Mouse (Mus musculus): ENCODE results near the gene Gm39566. TPM values are rescaled to one million over a fixed set of nuclear protein-coding genes. Genes with fewer than 3 reads are reported as not detected.

The Gm39566 gene
- total and polyA plus RNA-seq, 3 experiments, result 0.04 TPM; not detected in 2

DNA sequence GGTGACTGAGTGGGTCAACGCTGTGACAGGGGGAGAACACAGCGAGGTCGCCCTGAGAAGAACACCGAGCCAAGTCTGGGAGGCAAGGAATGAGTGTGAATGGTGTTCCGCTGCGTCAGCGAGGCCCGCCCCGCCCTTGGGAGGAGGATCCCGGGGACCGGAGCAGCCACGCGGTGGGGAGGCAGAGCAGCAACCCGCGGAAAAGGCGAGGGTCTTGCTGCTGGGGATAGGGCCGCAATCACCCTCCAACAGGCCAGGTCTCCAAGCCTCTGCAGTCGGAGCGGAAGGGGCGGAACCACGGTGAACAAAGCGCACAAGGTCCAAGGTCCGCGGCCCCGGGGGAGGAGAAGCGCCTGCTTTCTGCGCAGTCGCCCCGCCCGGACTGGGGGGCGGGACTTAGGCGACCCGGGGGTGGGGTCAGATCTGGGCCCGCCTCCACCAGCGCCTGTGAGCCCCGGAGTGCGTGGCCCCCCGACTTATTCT is 31.1 kb upstream of the Gm39566 start, which contains the start of gene Plscr3 (continued):
- TF ChIP-seq HCFC1 (IDR thresholded peaks at IDR 0.05; ENCODE audit: low read depth, low read length), result peak; percentile 73
- no peak for TF ChIP-seq ELF1 (IDR thresholded peaks at IDR 0.05; ENCODE audit: low read depth, low read length)

DNA sequence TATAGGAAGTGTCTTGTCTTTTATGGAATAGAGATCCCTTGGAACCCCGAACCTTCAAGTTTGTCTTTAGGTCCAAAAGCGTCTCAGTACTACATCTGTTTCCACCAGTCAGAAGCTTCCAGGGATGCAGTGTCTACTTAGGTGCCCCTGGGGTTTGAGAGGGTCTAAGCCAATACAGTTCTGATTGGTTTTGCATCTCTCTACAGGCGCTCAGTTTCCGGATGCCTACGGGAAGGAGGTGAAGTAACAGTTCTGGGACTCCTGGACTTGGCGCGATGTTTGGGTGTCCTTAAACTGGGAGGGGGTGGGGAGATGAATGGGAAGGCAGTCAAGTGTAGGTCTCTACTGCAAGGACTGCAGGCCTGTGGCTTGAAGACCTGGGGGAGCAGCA is 23.6 kb upstream of the Gm39566 start:
- peak overlapping the region; percentile 86 for H3K9ac ChIP-seq (ENCODE audit: control insufficient read depth, low read depth, low read length, poor library complexity, severe bottlenecking)
- no peaks in the 10 kb centered on the region for H3K9me3 ChIP-seq (replicated peaks; ENCODE audit: insufficient read depth, low read length)
- peaks cover 6 to 19% of the 10 kb centered on the region in 2 experiments for H3K4me1 ChIP-seq (ENCODE audit: control insufficient read depth in 1 of 2, insufficient read depth in 2 of 2, low read length in 2 of 2)
- DNase-seq (ENCODE audit: low read depth, low spot score), result peak; percentile 80
- TF ChIP-seq E2F4 (IDR thresholded peaks at IDR 0.05; ENCODE audit: borderline replicate concordance, low read depth, low read length), result no peak
- TF ChIP-seq EP300 (IDR thresholded peaks at IDR 0.05; ENCODE audit: low read depth in 1 of 2, low read length in 2 of 2), result peak; percentile 2 to 43; a peak in 2 of 4 replicates
- 0 out of 2 replicates have a peak, but pooled peaks have one; percentile 7 for TF ChIP-seq MAZ (IDR thresholded peaks at IDR 0.05; ENCODE audit: low read depth, low read length)
- no peak for TF ChIP-seq ELF1 (IDR thresholded peaks at IDR 0.05; ENCODE audit: low read depth, low read length)
- TF ChIP-seq CHD2 (IDR thresholded peaks at IDR 0.05; ENCODE audit: low read length), result no peak
- TF ChIP-seq CHD1 (IDR thresholded peaks at IDR 0.05; ENCODE audit: low read depth, low read length), result no peak
- H3K27ac ChIP-seq (ENCODE audit: control insufficient read depth, low read depth, low read length), result peak overlapping the region; percentile 40
- H3K36me3 ChIP-seq (ENCODE audit: control insufficient read depth in 1 of 2, insufficient read depth in 2 of 2, low read length in 2 of 2), result peaks cover 0 to 10% of the 10 kb centered on the region in 2 experiments; a peak in 2 of 4 replicates
- H3K4me3 ChIP-seq (ENCODE audit: control insufficient read depth in 1 of 2, insufficient read depth in 1 of 2, low read depth in 2 of 2, low read length in 2 of 2), result peak overlapping the region; percentile 84 to 91
- H3K27me3 ChIP-seq (ENCODE audit: control insufficient read depth in 1 of 2, insufficient read depth in 2 of 2, low read length in 2 of 2), result no peaks in the 10 kb centered on the region; a peak in 1 of 4 replicates
- peaks cover 1% of the 10 kb centered on the region; the same call in 1 of the 2 replicates for H3K79me2 ChIP-seq (ENCODE audit: control insufficient read depth, insufficient read depth, low read length, poor library complexity)

DNA sequence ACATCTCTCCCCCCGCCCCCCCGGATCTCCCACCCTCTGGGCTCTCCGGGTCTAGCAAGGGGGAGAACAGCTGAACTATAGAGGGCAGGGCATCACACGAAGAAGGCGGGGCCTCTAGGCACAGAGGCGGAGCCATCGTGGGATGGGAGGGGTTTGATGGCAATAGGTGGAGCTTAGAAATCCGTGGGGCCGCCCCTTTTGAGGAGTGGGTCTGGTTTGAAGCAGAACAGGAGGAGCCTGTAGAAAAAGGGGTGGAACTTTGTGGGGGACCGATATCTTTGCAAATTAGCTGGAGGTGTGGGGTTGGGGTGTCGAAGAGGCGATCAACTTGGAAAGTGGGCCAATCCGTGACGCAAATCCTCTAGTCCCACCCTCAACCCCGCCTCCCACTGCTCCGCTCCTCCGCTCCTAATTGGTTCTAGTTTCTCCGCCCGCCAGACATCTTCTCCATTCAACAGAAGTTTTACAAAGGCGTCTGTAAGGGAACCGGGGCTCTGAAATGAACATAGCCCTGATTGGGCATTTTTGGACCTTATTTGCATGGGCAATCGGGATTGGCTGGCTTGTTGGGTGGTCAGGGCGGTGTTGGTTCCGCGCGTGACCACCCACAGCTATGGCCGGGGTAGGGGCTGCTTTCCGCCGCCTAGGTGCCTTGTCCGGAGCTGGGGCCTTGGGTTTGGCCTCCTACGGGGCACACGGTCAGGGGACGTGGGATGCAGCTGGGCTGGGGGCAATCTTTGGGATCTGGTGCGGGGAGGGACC is 23.0 kb upstream of the Gm39566 start, which contains the start of gene Tmem256:
Gene Tmem256, plus strand, starts transcription at position 563 of the 762 bp plus-strand sequence.
- Histone ChIP-seq H3K27me3 (ENCODE audit: control insufficient read depth in 1 of 2, insufficient read depth in 2 of 2, low read length in 2 of 2) (no peaks in the 10 kb centered on the region; a peak in 1 of 4 replicates), H3K27ac (ENCODE audit: control insufficient read depth, low read depth, low read length) (peak within 1 kb of the TSS; percentile 40), H3K9ac (ENCODE audit: control insufficient read depth, low read depth, low read length, poor library complexity, severe bottlenecking) (peak within 1 kb of the TSS; percentile 86), H3K4me3 (ENCODE audit: control insufficient read depth in 1 of 2, insufficient read depth in 1 of 2, low read depth in 2 of 2, low read length in 2 of 2) (peak within 1 kb of the TSS; percentile 84 to 97), H3K4me1 (ENCODE audit: control insufficient read depth in 1 of 2, insufficient read depth in 2 of 2, low read length in 2 of 2) (peaks cover 10 to 23% of the 10 kb centered on the region in 2 experiments), H3K9me3 (replicated peaks; ENCODE audit: insufficient read depth, low read length) (no peaks in the 10 kb centered on the region), H3K36me3 (ENCODE audit: control insufficient read depth in 1 of 2, insufficient read depth in 2 of 2, low read length in 2 of 2) (peaks cover 0 to 12% of the 10 kb centered on the region in 2 experiments; a peak in 2 of 4 replicates), H3K79me2 (ENCODE audit: control insufficient read depth, insufficient read depth, low read length, poor library complexity) (peaks cover 1% of the 10 kb centered on the region; the same call in 1 of the 2 replicates)
- peak; percentile 100 for DNase-seq (ENCODE audit: low read depth, low spot score)
- TF ChIP-seq ELF1 (IDR thresholded peaks at IDR 0.05; ENCODE audit: low read depth, low read length) (peak; percentile 57; the same call in 1 of the 2 replicates), USF1 (IDR thresholded peaks at IDR 0.05; ENCODE audit: low read depth, low read length) (peak; percentile 78), USF2 (IDR thresholded peaks at IDR 0.05; ENCODE audit: borderline replicate concordance in 1 of 2, insufficient read depth in 1 of 2, low read depth in 1 of 2, low read length in 2 of 2) (no peak), BHLHE40 (IDR thresholded peaks at IDR 0.05; ENCODE audit: borderline replicate concordance, low read depth, low read length) (peak; percentile 76; the same call in 1 of the 2 replicates), KAT2A (conservative IDR thresholded peaks at IDR 0.05; ENCODE audit: low read depth, low read length) (no peak; the same call in 1 of the 2 replicates), GABPA (IDR thresholded peaks at IDR 0.05; ENCODE audit: low read depth, low read length) (peak; percentile 90; the same call in 1 of the 2 replicates), ZKSCAN1 (IDR thresholded peaks at IDR 0.05; ENCODE audit: low read depth, low read length) (no peak), TCF12 (IDR thresholded peaks at IDR 0.05; ENCODE audit: low read depth, low read length) (peak; percentile 33), MAZ (IDR thresholded peaks at IDR 0.05; ENCODE audit: low read depth, low read length) (peak; percentile 66), HCFC1 (IDR thresholded peaks at IDR 0.05; ENCODE audit: low read depth, low read length) (peak; percentile 88), POLR2A (IDR thresholded peaks at IDR 0.05; ENCODE audit: control insufficient read depth in 1 of 2, insufficient read depth in 1 of 2, low read depth in 1 of 2, low read length in 2 of 2, poor library complexity in 1 of 2) (peak in 1 of 2 experiments; percentile 88; a peak in 3 of 4 replicates), GATA1 (IDR thresholded peaks at IDR 0.05; ENCODE audit: low read depth, low read length) (no peak), CHD1 (IDR thresholded peaks at IDR 0.05; ENCODE audit: low read depth, low read length) (no peak), ZNF384 (IDR thresholded peaks at IDR 0.05; ENCODE audit: low read depth, low read length) (no peak), NELFE (IDR thresholded peaks at IDR 0.05; ENCODE audit: low read depth, low read length) (peak; percentile 81), TBP (IDR thresholded peaks at IDR 0.05; ENCODE audit: low read depth, low read length) (peak; percentile 69; the same call in 1 of the 2 replicates), CHD2 (IDR thresholded peaks at IDR 0.05; ENCODE audit: low read length) (peak; percentile 76), MEF2A (IDR thresholded peaks at IDR 0.05; ENCODE audit: extremely low read depth, insufficient replicate concordance, low read depth, low read length, poor library complexity, severe bottlenecking) (no peak), JUND (IDR thresholded peaks at IDR 0.05; ENCODE audit: low read depth, low read length) (no peak), ZC3H11A (IDR thresholded peaks at IDR 0.05; ENCODE audit: low read depth, low read length) (no peak), SMC3 (IDR thresholded peaks at IDR 0.05; ENCODE audit: low read depth, low read length) (no peak), TAL1 (IDR thresholded peaks at IDR 0.05; ENCODE audit: low read length) (no peak), MYC (IDR thresholded peaks at IDR 0.05; ENCODE audit: low read depth, low read length) (0 out of 2 replicates have a peak, but pooled peaks have one; percentile 63)

Measured in MEL (cell line).